Mouse (Mus musculus) CD8-positive naive resting alpha-beta T cell, adult 2 months (primary cell): ENCODE data around the gene Megf11.

Source experiments
- DNase-seq, 2 experiments: peaks; one replicate each; pipeline ENCODE4 v3.0.0; 2022; ENCODE audit warnings: low read depth in 2 of 2, low spot score in 2 of 2

Megf11 gene

DNA sequence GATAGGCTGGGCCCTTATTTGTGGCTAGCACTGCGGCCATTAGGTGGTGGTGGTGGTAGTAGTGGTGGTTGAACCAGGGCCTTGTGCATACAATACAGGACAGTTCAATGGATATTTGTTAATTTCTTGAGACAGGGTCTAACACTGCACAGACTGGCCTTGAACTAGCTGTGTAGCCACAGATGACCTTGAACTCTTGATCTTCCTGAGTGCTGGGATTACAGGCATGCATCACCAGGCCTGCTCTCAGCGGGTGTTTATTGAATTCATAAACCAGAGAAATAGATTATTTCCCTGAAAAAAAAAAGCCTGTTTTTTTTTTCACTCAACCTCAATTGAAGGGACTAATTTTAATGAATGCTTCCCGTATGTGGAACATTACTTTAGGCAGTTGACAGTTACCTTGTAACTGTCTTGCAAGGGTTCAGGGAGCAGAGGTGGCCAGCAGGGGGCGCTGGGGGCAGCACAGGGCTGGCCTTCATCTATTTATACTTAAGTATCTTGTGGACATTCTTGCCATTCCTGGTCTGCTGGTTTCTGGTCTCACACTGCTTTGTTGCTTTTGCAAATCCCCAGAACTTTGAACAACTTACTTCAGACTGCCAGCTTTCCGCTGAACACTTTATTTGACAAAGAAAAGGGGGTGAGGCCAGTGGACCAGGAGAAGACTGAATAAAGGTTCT, 8.6 kb downstream of the Megf11 start:
- peak; percentile 29 to 57 for DNase-seq

GRCm38 (mm10) chr9:64395238-64395920, 10.0 kb downstream of the Megf11 start:
- DNase-seq = no peak

- DNase-seq = no peak
These were observed 11.7 kb downstream of the Megf11 start for GRCm38 (mm10) chr9:64397108-64397507.

DNA sequence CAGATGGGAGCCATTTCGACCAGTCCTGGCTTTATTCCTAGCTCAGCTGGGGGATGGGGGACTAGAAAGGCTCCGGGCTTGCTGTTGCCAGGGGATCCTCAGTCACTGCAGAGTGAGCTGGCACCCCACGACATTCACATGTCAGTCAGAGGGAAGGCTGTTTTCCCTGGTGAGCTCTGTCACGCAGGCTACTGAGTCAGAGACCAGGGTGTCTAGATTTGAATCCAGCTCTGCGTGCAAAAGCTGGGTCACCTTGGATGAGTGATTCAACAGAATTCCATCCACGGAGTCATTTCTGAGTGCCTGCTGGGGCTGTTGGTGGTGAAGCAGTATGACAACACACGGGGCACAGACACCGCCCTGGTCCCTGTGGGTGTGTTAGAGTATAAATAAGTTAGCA, 13.7 kb downstream of the Megf11 start:
- DNase-seq = no peak

- no peak for DNase-seq
These were observed 16.7 kb downstream of the Megf11 start for GRCm38 (mm10) chr9:64402141-64402540.

GRCm38 (mm10) chr9:64406841-64407240, 21.4 kb downstream of the Megf11 start:
- DNase-seq = no peak

- no peak for DNase-seq
These were observed 22.1 kb downstream of the Megf11 start for GRCm38 (mm10) chr9:64407390-64407970.

DNA sequence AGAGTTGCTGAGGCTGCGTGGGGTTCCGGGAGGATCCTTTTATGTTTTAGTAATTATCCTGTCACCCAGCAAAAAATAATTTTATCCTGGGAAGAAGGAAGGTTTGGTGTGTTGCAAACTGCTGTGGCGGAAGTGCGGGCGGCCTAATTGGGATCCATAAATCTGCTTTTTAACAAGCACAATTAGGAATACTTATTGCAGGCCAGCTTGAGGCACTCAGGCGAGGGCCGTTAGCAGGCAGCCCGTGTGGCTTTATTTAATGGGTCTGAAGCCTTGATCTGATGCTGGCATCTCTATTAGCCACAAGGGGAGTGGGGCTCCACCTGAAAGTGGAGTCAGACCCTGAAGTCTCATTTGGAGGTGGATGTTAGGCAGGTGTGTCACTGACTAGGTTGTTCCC, 23.4 kb downstream of the Megf11 start:
- DNase-seq = no peak

- DNase-seq = no peak
These were observed 35.0 kb downstream of the Megf11 start for GRCm38 (mm10) chr9:64420471-64420870.

DNA sequence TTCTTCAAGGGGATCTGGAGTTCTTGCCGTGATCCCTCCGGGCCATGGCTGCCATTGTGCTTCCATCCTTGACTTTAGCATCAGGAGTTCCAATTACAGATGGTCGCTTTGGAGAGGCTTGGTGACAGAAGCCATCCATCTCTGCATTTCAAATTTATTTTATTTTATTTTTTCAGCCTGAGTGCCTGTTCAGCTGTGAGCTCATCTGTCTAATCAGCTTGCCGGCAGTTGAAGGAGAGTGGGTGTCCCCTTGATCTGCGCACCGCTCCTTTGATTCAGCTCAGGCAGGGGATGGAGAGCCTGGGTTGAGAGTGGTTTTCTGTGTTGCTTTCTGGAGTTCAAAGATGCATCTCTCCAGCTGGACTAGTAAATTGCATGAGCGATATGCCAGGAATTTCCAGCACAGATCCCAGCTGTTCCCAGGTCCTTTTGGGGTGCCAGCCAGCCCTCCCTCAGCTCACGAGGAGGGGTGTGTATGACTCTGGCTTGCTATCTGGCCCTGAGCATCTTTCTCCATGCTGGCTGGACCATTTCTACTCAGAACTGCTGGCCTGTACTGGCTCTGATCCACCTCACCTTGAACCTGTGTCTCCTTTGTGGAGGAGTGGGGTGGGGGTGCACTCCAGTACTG, 36.7 kb downstream of the Megf11 start:
- DNase-seq = no peak

DNA sequence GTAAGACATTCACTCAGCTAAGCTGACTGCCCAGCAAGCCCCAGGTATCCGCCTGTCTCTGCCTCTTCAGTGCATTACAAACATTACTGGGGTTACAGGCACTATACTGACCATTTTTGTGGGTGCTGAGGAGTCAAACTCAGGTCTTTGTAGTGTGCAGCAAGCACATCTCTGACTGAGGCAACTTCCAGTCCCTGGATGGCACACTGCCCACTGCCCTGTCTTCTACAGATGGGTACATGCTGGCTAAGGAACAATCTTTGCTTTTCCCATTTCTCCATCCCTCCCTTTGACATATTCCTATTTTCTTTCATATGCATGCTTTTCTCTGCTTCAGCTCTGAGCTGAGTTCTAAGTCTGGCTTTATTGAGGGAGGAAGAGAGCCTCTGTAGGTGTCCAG, 38.5 kb downstream of the Megf11 start:
- no peak for DNase-seq

- DNase-seq = no peak
These were observed 50.7 kb downstream of the Megf11 start for GRCm38 (mm10) chr9:64436121-64436520.

DNA sequence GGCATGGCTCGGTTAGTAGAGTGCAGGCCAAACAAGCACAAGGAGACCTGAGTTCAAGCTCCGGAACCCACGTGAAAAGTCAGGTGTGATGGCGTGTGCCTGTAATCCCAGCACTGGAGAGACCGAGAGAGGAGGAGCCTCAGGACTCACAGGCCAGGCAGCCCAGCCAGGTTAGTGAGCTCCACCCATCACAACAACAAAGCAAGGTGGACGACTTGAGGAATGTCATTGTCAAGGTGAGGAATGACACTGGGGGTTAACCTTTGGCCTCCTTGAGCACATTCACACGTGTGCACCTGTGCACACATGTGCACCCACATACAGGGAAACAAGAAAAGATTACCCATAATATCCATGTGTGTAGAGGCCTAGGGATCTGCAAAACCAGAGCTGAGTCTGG, 54.7 kb downstream of the Megf11 start:
- no peak for DNase-seq

DNA sequence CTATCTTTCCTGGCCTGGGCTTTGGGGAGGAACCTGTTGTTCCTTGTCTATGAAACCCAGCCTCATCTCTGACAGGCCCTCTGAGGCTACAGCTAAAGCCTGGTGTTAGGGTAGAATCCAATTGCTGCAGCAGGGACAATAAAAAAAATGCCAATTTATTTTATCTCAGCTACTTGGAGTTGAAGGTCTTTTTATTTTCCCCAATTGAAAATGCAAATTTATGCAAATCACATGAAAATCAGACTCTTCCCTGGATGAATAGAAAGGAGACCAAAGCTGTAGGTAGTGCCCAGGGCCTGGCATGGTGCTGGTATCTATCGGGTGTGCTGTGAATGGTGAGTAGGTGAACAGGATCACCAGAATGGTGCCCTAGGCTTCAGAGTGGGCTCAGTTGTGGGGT, 60.6 kb downstream of the Megf11 start:
- no peak for DNase-seq

DNA sequence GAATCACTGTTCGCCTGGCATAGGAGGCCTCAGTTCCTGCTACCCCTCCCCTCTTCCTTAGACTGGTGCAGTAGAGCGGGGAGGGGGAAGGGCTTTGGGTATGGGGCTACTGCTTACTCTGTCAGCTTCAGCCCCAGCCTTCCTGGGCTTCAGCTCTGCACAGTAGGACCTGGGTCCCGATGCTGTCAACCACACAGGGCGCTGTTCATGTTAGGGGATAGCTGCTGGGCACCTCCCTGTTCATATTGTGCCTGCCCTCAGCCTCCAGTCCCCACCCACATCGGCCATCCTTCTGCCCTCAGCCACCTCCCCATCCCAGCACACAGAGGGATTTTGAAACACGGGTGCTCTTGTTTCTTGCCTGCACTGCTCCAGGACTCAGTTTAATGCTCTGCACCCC, 61.6 kb downstream of the Megf11 start:
- no peak for DNase-seq

DNA sequence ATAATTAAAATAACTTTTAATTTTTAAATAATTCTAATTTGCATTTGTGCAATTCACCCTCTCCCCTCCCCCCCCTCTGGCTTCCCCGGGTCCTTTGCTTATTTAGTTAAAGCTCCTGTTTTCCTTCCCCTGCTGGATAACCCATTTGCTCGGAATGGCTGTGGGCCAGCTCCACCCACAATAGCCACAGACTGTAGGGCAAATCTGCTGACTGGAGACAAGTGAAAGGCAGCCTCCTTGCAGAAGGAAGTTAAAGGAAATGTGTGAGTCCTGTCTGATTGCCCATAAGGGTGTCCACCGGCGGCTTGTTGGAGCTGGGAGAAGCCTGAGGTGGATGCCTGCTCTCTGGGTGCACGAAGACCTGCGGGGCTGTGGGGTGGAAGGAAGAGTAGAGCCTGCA, 62.1 kb downstream of the Megf11 start:
- no peak for DNase-seq

GRCm38 (mm10) chr9:64452769-64453168, 67.3 kb downstream of the Megf11 start:
- no peak for DNase-seq

- DNase-seq = no peak
These were observed 68.8 kb downstream of the Megf11 start for GRCm38 (mm10) chr9:64454196-64454595.

GRCm38 (mm10) chr9:64455910-64456309, 70.5 kb downstream of the Megf11 start:
- DNase-seq = no peak

DNA sequence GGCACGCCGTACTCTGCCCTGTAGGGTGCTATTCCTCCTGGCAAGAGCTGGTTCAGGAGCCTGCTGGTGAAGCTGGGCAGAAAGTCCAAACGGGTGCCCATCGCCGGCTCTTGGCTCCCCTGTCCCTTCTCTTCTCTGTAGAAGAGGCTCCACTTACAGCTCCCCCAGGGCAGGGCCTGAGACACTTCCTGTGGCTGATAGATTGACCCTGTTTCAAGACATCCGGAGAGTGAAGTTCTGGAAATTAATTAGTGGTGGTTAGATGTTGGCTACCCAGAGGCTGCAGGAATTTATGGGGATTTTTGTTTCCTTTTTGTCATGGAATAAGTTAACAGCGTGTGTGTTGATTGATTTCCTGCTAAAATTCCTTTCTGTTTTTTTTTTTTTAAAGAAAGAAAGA, 72.2 kb downstream of the Megf11 start:
- peak in 1 of 2 experiments; percentile 5 for DNase-seq

DNA sequence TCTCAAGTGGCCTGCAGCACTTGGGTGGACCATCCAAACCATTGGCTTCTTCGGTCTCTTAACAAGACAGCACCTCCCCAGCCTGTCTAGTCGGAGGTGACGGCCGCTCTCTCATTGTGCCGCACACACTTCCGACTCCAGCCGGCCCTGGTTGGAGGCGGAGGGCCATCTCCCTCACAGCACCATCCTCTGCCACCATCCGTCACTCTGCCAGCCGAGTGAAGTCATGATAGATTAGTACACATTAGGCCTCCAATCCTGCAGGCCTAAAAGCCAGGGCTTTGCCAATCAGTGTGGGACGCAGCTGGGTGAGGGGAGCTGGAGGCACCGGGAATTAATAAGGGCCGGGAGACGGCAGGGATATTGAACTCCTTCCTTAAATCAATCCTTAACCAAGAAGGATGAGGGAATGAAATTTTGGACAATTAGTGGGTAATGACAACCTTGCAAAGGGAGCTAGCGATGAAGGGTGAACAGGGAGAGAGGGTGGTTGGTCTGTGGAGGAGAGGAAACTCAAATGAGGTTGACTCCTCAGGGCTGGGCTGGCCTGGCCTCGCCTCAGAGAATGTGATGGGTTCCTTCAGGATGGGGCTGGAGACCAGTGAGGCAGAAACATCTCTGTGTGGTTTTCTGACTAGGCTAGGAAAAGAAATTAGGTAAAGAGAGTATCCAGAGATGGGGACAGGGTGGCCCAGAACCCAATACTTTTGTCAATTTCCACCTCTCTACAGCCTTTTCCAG, 76.3 kb downstream of the Megf11 start:
- no peak for DNase-seq
